Mouse (Mus musculus) CH12.LX (cell line): ENCODE measurements at regions not wholly inside any gene's neighbourhood (a gene's known extent, or its start where the extent isn't known, plus 50 kb on each side); places are given as distances from the start of the nearest gene placed in this dataset.

Source experiments
- EP300 ChIP-seq: IDR thresholded peaks from 2 replicates; pipeline ENCODE4 v1.6.1; 2011; ENCODE audit warnings: low read length, improper control_type of control experiment
- MAX ChIP-seq: IDR thresholded peaks from 2 replicates; pipeline ENCODE4 v1.6.1; 2011; ENCODE audit warnings: low read length, improper control_type of control experiment
- MAZ ChIP-seq: IDR thresholded peaks from 2 replicates; pipeline ENCODE4 v1.6.1; 2012; ENCODE audit warnings: low read depth, mild to moderate bottlenecking, inconsistent platforms, low read length, improper control_type of control experiment, moderate library complexity
- NRF1 ChIP-seq: IDR thresholded peaks from 2 replicates; pipeline ENCODE4 v1.6.1; 2014; ENCODE audit warnings: low read depth, mild to moderate bottlenecking, inconsistent platforms, low read length, improper control_type of control experiment, moderate library complexity
- POLR2A ChIP-seq: IDR thresholded peaks from 2 replicates; pipeline ENCODE4 v1.6.1; 2011; ENCODE audit warnings: low read depth, mild to moderate bottlenecking, improper control_type of control experiment, low read length
- POLR2AphosphoS2 ChIP-seq: IDR thresholded peaks from 2 replicates; pipeline ENCODE4 v1.6.1; 2011; ENCODE audit warnings: low read depth, low read length, improper control_type of control experiment
- TBP ChIP-seq: conservative IDR thresholded peaks from 2 replicates; pipeline ENCODE4 v1.6.1; 2011; ENCODE audit warnings: low read depth, low read length, improper control_type of control experiment

DNA sequence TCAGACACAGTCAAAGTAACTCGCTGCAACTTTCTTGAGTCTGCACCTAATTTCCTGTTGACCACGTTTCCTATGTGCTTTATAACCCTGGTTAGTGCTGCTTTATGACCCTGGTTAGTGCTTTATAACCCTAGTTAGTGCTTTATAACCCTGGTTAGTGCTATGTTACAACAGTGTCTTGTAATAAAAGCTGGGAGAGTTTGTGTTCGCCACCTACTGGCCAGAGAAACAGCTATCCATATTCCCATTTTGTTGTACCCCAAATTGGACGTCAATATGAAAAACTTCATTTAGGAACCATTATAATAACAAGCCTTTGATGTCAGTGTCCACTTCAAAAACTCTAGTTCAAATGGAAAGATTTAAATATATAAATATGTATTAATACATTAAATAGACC, 492.6 kb downstream of the Tmem114 start:
- TF ChIP-seq POLR2AphosphoS2 (no peak), MAX (no peak), EP300 (no peak), TBP (no peak), POLR2A (no peak), NRF1 (no peak), MAZ (no peak)
